Mouse (Mus musculus) liver, embryonic 16.5 days (tissue): Measurements from ENCODE around the gene Il9r. TPM values are rescaled to one million over a fixed set of nuclear protein-coding genes. Genes with fewer than 3 reads are reported as not detected.

ENCODE experiments used
- ATAC-seq: fragments of 200-750 bp; cut with Nextera tagmentation; 2 replicates; pipeline ENCODE4 v1.8.0; 2017; ENCODE audit warnings: low read depth, mild to moderate bottlenecking, moderate number of reproducible peaks, moderate library complexity
- H3K27ac ChIP-seq: fragments of 300-500 bp; sonication (generic); 2 replicates; pipeline ENCODE4 v1.5.1; 2014; ENCODE audit warnings: mild to moderate bottlenecking, low read length
- H3K27me3 ChIP-seq: fragments of 300-500 bp; sonication (generic); 2 replicates; pipeline ENCODE4 v1.6.1; 2014; ENCODE audit warnings: low read depth, low read length, mixed read lengths; ENCODE audit not compliant: control insufficient read depth, insufficient read depth
- H3K36me3 ChIP-seq: fragments of 300-500 bp; sonication (generic); 2 replicates; pipeline ENCODE4 v1.6.1; 2014; ENCODE audit warnings: mild to moderate bottlenecking; ENCODE audit not compliant: control insufficient read depth, insufficient read depth
- H3K4me1 ChIP-seq: fragments of 300-500 bp; sonication (generic); 2 replicates; pipeline ENCODE4 v1.6.1; 2014; ENCODE audit warnings: low read depth, low read length, mixed read lengths; ENCODE audit not compliant: control insufficient read depth
- H3K4me2 ChIP-seq: fragments of 300-500 bp; sonication (generic); 2 replicates; pipeline ENCODE4 v1.6.1; 2014; ENCODE audit warnings: low read depth, low read length, mixed read lengths
- H3K4me3 ChIP-seq: fragments of 300-500 bp; sonication (generic); 2 replicates; pipeline ENCODE4 v1.5.1; 2014; ENCODE audit warnings: low read depth, mild to moderate bottlenecking, low read length
- H3K9ac ChIP-seq: fragments of 300-500 bp; sonication (generic); 2 replicates; pipeline ENCODE4 v1.6.1; 2014; ENCODE audit warnings: low read depth, low read length
- H3K9me3 ChIP-seq: fragments of 300-500 bp; sonication (generic); replicated peaks from 2 replicates; pipeline ENCODE4 v1.6.1; 2016; ENCODE audit warnings: low read length; ENCODE audit not compliant: control insufficient read depth
- WGBS: fragments of 180-500 bp; shearing (Covaris S2); extraction: QIAGEN DNeasy Blood & Tissue Kit; methylation state at CpG from one replicate; pipeline ENCODE4 v1.1.7; 2014; ENCODE audit not compliant: insufficient replicate concordance; 5-methylcytosine and 5-hydroxymethylcytosine counted together
- polyA plus RNA-seq: library from polyadenylated mRNA; unstranded; fragments of >200 nt; fragmentation: Nextera tagmentation; extraction: Ambion mirVana; gene quantifications from 2 replicates; pipeline ENCODE4 v1.2.1, GENCODE M21; 2015

Gene Il9r
- polyA plus RNA-seq, 1 experiment from 2014 or later: not detected

DNA sequence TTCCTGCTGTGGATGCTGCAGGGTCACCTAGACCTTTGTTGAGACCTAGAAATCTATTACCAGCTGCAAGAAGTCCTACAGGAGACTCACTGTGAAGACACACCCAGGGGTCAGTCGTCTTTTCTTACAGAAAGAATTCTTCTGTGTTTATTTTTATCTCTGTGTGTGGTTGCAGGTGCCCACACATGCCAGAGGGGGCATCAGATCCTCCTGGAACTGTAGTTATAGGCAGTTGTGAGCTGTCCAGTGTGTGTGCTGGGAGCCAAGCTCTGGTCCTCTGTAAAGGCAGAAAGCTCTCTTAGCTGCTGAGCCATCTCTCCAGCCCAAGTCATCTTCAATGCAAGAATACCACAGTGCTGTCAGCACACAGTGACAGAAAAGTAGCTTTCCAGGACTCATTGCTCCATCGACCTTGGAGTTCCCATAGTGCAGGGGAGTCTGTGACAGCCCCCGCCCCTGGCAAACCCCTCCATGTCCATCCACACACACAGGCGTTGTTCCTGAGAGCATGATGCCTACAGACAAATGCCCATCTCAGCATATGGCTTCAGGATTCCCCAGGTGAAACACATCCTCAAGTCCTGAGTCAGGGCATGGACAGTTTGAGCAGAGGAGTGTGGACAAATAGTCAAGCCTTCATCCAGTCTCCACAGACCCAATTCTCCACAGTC, 23.4 kb upstream of the Il9r start:
- H3K9ac ChIP-seq: no peak overlapping the region
- peaks cover 73% of the 10 kb centered on the region for H3K27me3 ChIP-seq
- no peaks in the 10 kb centered on the region for H3K9me3 ChIP-seq
- H3K4me2 ChIP-seq: no peak overlapping the region
- no peak for ATAC-seq
- no peak overlapping the region for H3K27ac ChIP-seq
- no peak overlapping the region for H3K4me3 ChIP-seq
- no peaks in the 10 kb centered on the region for H3K36me3 ChIP-seq
- H3K4me1 ChIP-seq: peaks cover 35% of the 10 kb centered on the region
- 50% methylated on average over 4 of the region's 4 CpGs for WGBS

DNA sequence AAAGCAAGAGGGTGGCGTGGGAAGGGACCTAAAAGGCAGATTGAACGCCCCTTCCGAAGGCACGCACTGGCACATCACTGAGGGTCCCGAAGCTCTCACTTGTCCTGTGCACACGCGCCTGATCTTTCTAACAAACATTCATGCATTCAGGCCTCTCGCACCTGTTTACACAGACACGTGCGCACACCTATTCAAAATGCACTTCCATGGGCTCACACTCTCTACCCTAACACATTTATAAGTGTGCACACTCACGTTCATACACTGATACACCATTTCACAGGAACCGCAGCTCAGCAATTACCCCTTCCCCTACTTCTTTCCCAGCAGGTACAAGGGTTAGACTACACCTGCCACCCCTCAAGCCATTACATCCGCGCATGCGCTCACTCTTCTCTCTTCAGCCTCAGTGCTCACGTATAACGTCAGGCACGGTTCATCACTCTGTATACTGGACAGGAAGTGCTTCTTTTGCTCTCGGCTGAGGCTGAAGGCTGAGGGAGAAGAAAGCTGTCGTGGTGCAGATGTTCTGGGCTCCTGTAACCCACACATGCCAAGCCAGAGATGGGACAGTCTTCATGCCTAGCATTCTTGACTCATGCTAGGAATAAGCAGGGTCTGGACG, 22.6 kb upstream of the Il9r start:
- Histone ChIP-seq H3K4me2 (peak overlapping the region; percentile 67), H3K27ac (no peak overlapping the region), H3K4me3 (peak overlapping the region; percentile 63), H3K27me3 (peaks cover 76% of the 10 kb centered on the region), H3K9me3 (no peaks in the 10 kb centered on the region), H3K9ac (no peak overlapping the region; the same call in 1 of the 2 replicates), H3K36me3 (no peaks in the 10 kb centered on the region), H3K4me1 (peaks cover 35% of the 10 kb centered on the region)
- no peak for ATAC-seq
- WGBS: 10% methylated on average over 21 of the region's 21 CpGs

DNA sequence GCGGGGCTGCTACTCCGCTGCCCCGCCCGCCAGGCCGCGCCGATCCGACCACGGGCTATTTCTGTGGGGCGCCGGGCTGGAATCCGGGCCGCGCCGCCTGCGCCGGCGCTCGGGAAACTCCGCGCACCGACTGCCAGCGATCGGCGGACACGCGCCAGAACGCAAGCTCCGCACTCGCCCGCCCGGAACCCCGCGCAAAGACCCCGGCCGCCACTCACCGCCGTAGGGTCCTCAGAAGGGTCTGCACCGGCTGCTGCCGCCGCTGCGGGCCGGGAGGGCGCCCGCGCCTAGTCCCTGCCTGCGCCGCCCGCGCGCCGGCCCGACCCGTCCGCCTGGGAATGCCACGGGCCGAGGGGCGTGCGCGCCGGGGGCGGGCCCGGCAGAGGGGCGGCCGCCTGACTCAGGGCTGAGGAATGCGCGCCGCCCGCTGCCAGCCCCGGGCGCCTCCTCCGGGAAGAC, 21.9 kb upstream of the Il9r start, which contains the start of gene Rhbdf1:
Gene Rhbdf1, minus strand, starts transcription at position 350 of the 459 bp plus-strand sequence.
- peak within 1 kb of the TSS; percentile 63 for H3K4me3 ChIP-seq
- ATAC-seq: peak; percentile 30; the same call in 1 of the 2 replicates
- peak within 1 kb of the TSS; percentile 63 for H3K9ac ChIP-seq
- peak within 1 kb of the TSS; percentile 51; the same call in 1 of the 2 replicates for H3K27ac ChIP-seq
- no peaks in the 10 kb centered on the region for H3K36me3 ChIP-seq
- H3K9me3 ChIP-seq: no peaks in the 10 kb centered on the region
- peaks cover 76% of the 10 kb centered on the region for H3K27me3 ChIP-seq
- peaks cover 31% of the 10 kb centered on the region for H3K4me1 ChIP-seq
- H3K4me2 ChIP-seq: peak within 1 kb of the TSS; percentile 67
- WGBS: under 1% methylated on average over 72 of the region's 72 CpGs

DNA sequence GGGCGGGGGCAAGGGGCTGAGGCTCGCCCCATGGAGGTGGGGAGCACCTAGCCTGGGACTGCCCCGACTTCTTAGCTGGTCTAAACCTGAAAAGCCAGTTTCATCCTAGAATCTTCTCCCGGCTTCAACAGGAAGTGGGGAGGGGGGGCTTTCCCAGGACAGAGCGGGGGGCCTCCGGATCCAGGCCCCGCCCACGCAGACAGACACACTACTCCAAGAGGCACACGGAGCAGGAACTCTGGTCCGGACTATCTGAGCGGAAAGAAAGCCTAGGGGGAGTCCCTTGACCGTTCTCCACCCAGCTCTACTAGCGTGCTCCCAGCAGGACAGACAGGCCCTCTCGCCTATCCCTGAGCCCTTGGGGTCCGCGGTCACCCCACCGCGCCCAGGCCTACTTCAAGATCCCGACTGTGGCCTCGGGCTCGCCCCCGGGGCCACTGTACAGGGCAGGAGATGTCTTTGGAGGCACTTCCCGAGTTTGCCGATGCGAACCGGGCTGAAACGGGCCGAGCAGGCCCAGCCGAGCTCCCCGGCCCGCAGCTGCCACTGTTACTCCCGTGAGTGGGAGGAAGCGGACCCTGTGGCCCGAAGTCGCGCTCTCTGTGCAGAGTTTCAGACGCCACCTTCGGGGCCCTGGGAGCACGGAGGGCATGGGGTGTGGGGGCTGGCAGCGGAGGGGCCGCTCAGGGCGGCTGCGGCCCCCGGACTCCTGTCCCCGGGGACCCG, 21.3 kb upstream of the Il9r start:
- H3K9ac ChIP-seq: peak overlapping the region; percentile 63
- peak overlapping the region; percentile 67 for H3K4me2 ChIP-seq
- H3K27me3 ChIP-seq: peaks cover 76% of the 10 kb centered on the region
- WGBS: 1% methylated on average over 46 of the region's 46 CpGs
- no peaks in the 10 kb centered on the region for H3K9me3 ChIP-seq
- H3K36me3 ChIP-seq: no peaks in the 10 kb centered on the region
- ATAC-seq: peak; percentile 31; the same call in 1 of the 2 replicates
- H3K4me3 ChIP-seq: peak overlapping the region; percentile 63
- peak overlapping the region; percentile 51; the same call in 1 of the 2 replicates for H3K27ac ChIP-seq
- H3K4me1 ChIP-seq: peaks cover 34% of the 10 kb centered on the region

DNA sequence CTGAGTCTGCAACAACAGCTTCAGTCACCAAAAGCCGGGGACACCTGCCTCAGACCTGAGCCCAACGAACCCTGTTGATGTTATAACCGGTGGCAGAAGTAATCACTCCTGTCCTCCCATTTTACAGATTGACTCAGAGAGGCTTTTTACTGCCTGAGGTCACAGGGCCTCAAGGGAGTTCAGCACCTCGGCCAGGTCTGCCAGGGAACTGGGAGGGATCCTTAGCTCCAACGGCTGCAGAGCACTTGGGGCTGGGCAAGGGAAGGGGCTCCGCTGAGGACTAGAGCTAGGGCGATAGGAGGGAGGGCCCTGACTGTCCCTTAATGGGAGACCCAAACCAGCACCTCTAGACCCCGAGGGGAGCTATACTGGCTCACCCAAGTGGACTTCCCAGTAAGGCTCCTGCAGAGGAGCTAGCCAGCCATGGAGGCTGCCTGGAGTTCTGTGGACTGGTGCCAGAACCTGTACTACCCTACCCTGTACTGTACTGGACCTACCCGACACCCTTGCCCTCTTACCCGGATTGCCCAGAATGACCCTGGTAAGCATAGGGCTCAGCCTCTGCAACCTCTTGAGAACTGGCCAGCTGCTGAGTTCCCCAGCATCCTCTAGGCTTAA, 20.6 kb upstream of the Il9r start:
- Histone ChIP-seq H3K36me3 (no peaks in the 10 kb centered on the region), H3K4me3 (peak overlapping the region; percentile 63), H3K9ac (no peak overlapping the region; the same call in 1 of the 2 replicates), H3K4me1 (peaks cover 29% of the 10 kb centered on the region), H3K27ac (no peak overlapping the region), H3K9me3 (no peaks in the 10 kb centered on the region), H3K4me2 (peak overlapping the region; percentile 67), H3K27me3 (peaks cover 75% of the 10 kb centered on the region)
- ATAC-seq: no peak
- 42% methylated on average over 10 of the region's 10 CpGs for WGBS

DNA sequence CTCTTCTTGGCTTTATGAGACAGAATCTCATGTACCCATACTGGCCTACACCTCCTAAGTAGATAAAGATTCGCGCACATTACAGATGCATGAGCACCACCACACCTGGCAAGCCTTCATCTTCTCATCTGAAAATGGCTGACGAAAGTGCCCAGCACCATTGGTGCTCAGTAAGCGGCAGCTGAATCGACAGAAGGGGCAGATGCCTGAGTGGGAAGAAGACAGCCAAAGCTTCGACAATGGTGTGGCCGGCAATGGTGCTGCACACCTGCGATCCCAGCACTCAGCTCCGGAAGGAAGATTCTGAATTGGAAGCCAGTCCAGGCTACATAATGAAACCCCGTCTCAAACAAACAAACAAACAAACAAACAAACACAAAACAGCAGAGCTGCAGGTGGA, 19.2 kb upstream of the Il9r start:
- H3K9me3 ChIP-seq: no peaks in the 10 kb centered on the region
- no peak overlapping the region for H3K4me3 ChIP-seq
- H3K27ac ChIP-seq: no peak overlapping the region
- H3K4me1 ChIP-seq: peaks cover 16% of the 10 kb centered on the region
- no peak for ATAC-seq
- H3K36me3 ChIP-seq: no peaks in the 10 kb centered on the region
- peaks cover 62% of the 10 kb centered on the region for H3K27me3 ChIP-seq
- H3K9ac ChIP-seq: no peak overlapping the region
- no peak overlapping the region for H3K4me2 ChIP-seq
- WGBS: 75% methylated on average over 10 of the region's 10 CpGs

DNA sequence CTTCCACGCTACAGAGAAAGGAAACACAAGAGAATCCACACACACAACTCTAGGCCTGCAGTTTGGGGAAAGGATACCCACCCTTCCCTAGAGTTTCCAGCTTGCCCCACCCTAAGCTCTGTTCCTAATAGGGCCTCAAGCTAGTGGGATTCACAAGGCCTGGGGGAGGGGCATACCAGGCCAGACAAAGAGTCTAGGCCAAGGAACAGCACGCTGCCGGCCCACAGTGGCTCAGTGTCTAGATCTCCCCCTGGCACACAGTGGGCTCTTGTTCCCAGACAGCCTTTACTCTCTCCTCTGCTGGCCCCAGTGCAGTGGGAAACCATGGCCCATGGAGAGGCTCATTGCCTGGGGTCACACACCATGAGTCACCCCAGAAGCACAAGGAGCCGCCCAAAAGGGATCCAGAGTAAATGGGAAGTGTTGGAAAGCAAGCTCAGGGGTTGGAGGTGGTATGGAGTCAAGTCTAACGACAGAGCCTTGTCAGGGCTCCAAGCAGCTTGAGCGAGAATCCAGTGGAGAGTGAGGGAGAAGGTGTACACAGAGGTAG, 18.5 kb upstream of the Il9r start:
- Histone ChIP-seq H3K4me3 (no peak overlapping the region), H3K9me3 (no peaks in the 10 kb centered on the region), H3K4me2 (no peak overlapping the region), H3K4me1 (peaks cover 16% of the 10 kb centered on the region), H3K9ac (no peak overlapping the region; the same call in 1 of the 2 replicates), H3K36me3 (no peaks in the 10 kb centered on the region), H3K27ac (no peak overlapping the region), H3K27me3 (peaks cover 55% of the 10 kb centered on the region)
- 59% methylated on average over 6 of the region's 6 CpGs for WGBS
- no peak for ATAC-seq

DNA sequence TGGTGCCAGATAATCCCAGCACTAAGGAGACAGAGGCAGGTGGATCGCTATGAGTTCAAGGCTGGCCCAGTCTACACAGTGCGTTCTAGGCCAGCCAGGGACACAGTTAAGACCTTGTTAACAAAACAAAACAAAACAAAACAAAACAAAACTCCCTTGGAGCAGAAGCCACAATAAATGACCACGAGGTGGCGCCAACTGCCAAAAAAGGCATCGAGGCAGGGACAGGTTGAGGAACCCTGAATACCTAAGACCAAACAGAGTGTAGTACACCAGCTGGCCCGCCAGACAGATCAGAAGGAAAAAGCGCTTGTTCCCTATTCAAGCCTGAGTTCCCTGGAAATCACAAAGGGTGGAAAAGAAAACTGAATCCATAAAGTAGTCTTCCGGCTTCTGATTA, 16.8 kb upstream of the Il9r start:
- peak; percentile 57 for ATAC-seq
- H3K4me2 ChIP-seq: peak overlapping the region; percentile 4; the same call in 1 of the 2 replicates
- H3K9ac ChIP-seq: peak overlapping the region; percentile 35
- peaks cover 37% of the 10 kb centered on the region for H3K27me3 ChIP-seq
- WGBS: 22% methylated on average over 8 of the region's 8 CpGs
- no peaks in the 10 kb centered on the region for H3K9me3 ChIP-seq
- peaks cover 12% of the 10 kb centered on the region for H3K4me1 ChIP-seq
- H3K27ac ChIP-seq: peak overlapping the region; percentile 35; the same call in 1 of the 2 replicates
- no peak overlapping the region for H3K4me3 ChIP-seq
- no peaks in the 10 kb centered on the region for H3K36me3 ChIP-seq
